8 mouse cellular contexts compared by ENCODE assay signal in genomic region chr19:32756636-32756899, GRCm38 (mm10). TPM values are rescaled to one million over a fixed set of nuclear protein-coding genes. Genes with fewer than 3 reads are reported as not detected.
DNase-seq lines count a peak whose midpoint lies in the region; ATAC-seq and TF ChIP-seq lines count a peak whose summit lies in the region.

No protein-coding gene starts in this region.

- H3K4me3 ChIP-seq in kidney, embryonic 16.5 days (ENCODE audit: low read length) = peak overlapping the region; percentile 99
- H3K4me3 ChIP-seq in bone marrow macrophage, adult 2 months (ENCODE audit: insufficient read depth, low read length) = peak overlapping the region; percentile 86
- peak overlapping the region; percentile 95 for H3K4me3 ChIP-seq in hindbrain, embryonic 13.5 days
- peak overlapping the region; percentile 92 for H3K4me3 ChIP-seq in midbrain, embryonic 15.5 days

- 1% methylated on average over 14 of the region's 14 CpGs for WGBS in kidney, embryonic 16.5 days
- under 1% methylated on average over 14 of the region's 14 CpGs for WGBS in hindbrain, embryonic 13.5 days
- WGBS in midbrain, embryonic 15.5 days = 0% methylated on average over 14 of the region's 14 CpGs

- no peak for DNase-seq in kidney, adult 9 months
- no peak for DNase-seq in spleen, postnatal 10 days (ENCODE audit: low spot score in 2 of 2)
- DNase-seq in cerebellum, adult 9-11 months = no peak

- no peak for TF ChIP-seq POLR2A in bone marrow macrophage, adult 2 months (IDR thresholded peaks at IDR 0.05; ENCODE audit: borderline replicate concordance, low read depth, low read length)

- peak overlapping the region; percentile 89 for H3K9ac ChIP-seq in kidney, embryonic 16.5 days (replicated peaks; ENCODE audit: low read length)
- H3K9ac ChIP-seq in hindbrain, embryonic 13.5 days = peak overlapping the region; percentile 90
- H3K9ac ChIP-seq in midbrain, embryonic 15.5 days = peak overlapping the region; percentile 96

- no peaks in the 10 kb centered on the region for H3K9me3 ChIP-seq in kidney, embryonic 16.5 days (ENCODE audit: low read length)
- no peaks in the 10 kb centered on the region for H3K9me3 ChIP-seq in hindbrain, embryonic 13.5 days
- H3K9me3 ChIP-seq in midbrain, embryonic 15.5 days = no peaks in the 10 kb centered on the region

- peaks cover 28% of the 10 kb centered on the region for H3K4me1 ChIP-seq in kidney, embryonic 16.5 days (ENCODE audit: insufficient read depth, low read length)
- H3K4me1 ChIP-seq in bone marrow macrophage, adult 2 months (ENCODE audit: control insufficient read depth, insufficient read depth, low read length) = 0 out of 2 replicates have a peak, but pooled peaks cover 2% of the 10 kb centered on the region
- H3K4me1 ChIP-seq in hindbrain, embryonic 13.5 days (replicated peaks) = peaks cover 33% of the 10 kb centered on the region
- peaks cover 28% of the 10 kb centered on the region for H3K4me1 ChIP-seq in midbrain, embryonic 15.5 days

- peak overlapping the region; percentile 99 for H3K27ac ChIP-seq in kidney, embryonic 16.5 days (ENCODE audit: low read length)
- no peak overlapping the region for H3K27ac ChIP-seq in bone marrow macrophage, adult 2 months (ENCODE audit: insufficient read depth, low read depth, low read length)
- H3K27ac ChIP-seq in hindbrain, embryonic 13.5 days = peak overlapping the region; percentile 99
- peak overlapping the region; percentile 100 for H3K27ac ChIP-seq in midbrain, embryonic 15.5 days

- H3K4me2 ChIP-seq in kidney, embryonic 16.5 days (replicated peaks; ENCODE audit: low read depth, low read length) = peak overlapping the region; percentile 85
- peak overlapping the region; percentile 95 for H3K4me2 ChIP-seq in hindbrain, embryonic 13.5 days
- H3K4me2 ChIP-seq in midbrain, embryonic 15.5 days = peak overlapping the region; percentile 96

- no peaks in the 10 kb centered on the region for H3K27me3 ChIP-seq in kidney, embryonic 16.5 days (ENCODE audit: insufficient read depth, low read length)
- H3K27me3 ChIP-seq in hindbrain, embryonic 13.5 days = peaks cover 4% of the 10 kb centered on the region; the same call in 1 of the 2 replicates
- H3K27me3 ChIP-seq in midbrain, embryonic 15.5 days (replicated peaks) = peaks cover 4% of the 10 kb centered on the region; the same call in 1 of the 2 replicates

- ATAC-seq in kidney, embryonic 16.5 days (ENCODE audit: low FRiP score, low TSS enrichment) = peak; percentile 55
- ATAC-seq in hindbrain, embryonic 13.5 days (ENCODE audit: low FRiP score) = peak; percentile 71
- ATAC-seq in midbrain, embryonic 15.5 days (replicated peaks) = peak; percentile 75
- ATAC-seq in cerebellum, adult (ENCODE audit: insufficient number of reproducible peaks, low FRiP score, low TSS enrichment) = no peak; the same call in 1 of the 2 replicates

- TF ChIP-seq CTCF in bone marrow macrophage, adult 2 months (IDR thresholded peaks at IDR 0.05; ENCODE audit: low read depth, low read length) = no peak

- H3K36me3 ChIP-seq in kidney, embryonic 16.5 days (ENCODE audit: insufficient read depth, low read length) = no peaks in the 10 kb centered on the region
- no peaks in the 10 kb centered on the region for H3K36me3 ChIP-seq in hindbrain, embryonic 13.5 days
- no peaks in the 10 kb centered on the region for H3K36me3 ChIP-seq in midbrain, embryonic 15.5 days (replicated peaks)

RNA-seq across cellular contexts. Expression of gene Pten, which starts 0.7 kb away (rescaled TPM):
- 6.5 and 7.8 TPM in 2 replicates for polyA plus RNA-seq in kidney, embryonic 16.5 days (2015; fragmentation: Nextera tagmentation; extraction: Ambion mirVana)
- polyA plus RNA-seq in bone marrow macrophage, adult 2 months (2012; ENCODE audit: insufficient read depth, insufficient read length, missing spikeins) = 62.7 and 70.4 TPM in 2 replicates
- 11.1 and 12.4 TPM in 2 replicates for polyA plus RNA-seq in hindbrain, embryonic 13.5 days (2015; fragmentation: Nextera tagmentation; extraction: Ambion mirVana)
- polyA plus RNA-seq in midbrain, embryonic 15.5 days (2015; fragmentation: Nextera tagmentation; extraction: Ambion mirVana) = 10.5 and 12.2 TPM in 2 replicates

RNA-seq across cellular contexts. Expression of gene Atad1, which starts 17.0 kb away (rescaled TPM):
- 88.0 and 90.3 TPM in 2 replicates for polyA plus RNA-seq in kidney, embryonic 16.5 days (2015; fragmentation: Nextera tagmentation; extraction: Ambion mirVana)
- 52.2 and 75.6 TPM in 2 replicates for polyA plus RNA-seq in bone marrow macrophage, adult 2 months (2012; ENCODE audit: insufficient read depth, insufficient read length, missing spikeins)
- 125 TPM in 2 replicates for polyA plus RNA-seq in hindbrain, embryonic 13.5 days (2015; fragmentation: Nextera tagmentation; extraction: Ambion mirVana)
- 106 and 110 TPM in 2 replicates for polyA plus RNA-seq in midbrain, embryonic 15.5 days (2015; fragmentation: Nextera tagmentation; extraction: Ambion mirVana)
